Mouse (Mus musculus) cerebellum, adult 9-11 months (tissue): ENCODE results near the gene Klk1b9.
"Not testable (repeated sequence)": the region's sequence is repeated elsewhere in the genome, so short reads cannot be mapped to it uniquely, and the experiment has no call there.

Source experiments
- DNase-seq: peaks from one replicate; pipeline ENCODE4 v3.0.0; 2022

Gene Klk1b9

DNA sequence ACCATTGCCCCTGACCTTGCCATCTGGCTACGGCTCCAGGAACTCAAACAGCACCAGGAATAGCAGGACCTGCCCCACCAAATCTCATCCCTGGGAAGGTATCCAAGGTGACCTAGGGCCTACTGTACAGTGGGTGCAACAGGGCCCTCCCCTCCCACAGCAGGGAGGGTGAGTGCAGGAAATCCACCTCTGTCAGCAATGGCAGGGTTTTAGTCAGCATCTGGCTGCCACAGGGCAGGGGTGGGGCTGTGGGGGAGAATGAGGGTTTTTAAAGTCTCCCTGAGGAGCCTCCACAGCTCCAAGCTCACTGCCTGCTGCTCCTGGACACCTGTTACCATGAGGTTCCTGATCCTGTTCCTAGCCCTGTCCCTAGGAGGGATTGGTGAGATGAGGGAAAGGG lies at the start of gene Klk1b9:
TSS of gene Klk1b9 (plus strand) at position 301 of the 400 bp plus-strand sequence.
- DNase-seq = not testable (repeated sequence)

DNA sequence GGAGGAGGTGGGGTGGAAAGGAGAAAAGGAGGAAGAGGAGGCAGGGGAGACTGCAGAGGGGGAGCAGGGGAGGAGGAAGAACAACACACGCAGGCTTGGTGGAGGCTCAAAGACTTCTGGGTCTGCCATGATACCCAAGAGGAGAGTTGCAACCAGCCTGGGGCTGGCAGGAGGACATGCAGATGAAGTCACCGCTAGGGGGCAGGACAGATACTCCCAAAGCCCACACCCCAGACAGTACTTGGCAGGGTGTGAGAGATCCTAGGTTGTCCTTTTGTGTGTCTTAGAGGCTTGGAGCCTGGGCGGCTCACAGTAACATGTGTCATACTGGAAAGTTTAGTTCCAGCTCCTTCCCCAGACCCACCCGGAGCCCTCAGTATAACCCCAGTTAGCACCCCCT lies 47.3 kb upstream of the Klk1b9 start:
- DNase-seq = no peak

DNA sequence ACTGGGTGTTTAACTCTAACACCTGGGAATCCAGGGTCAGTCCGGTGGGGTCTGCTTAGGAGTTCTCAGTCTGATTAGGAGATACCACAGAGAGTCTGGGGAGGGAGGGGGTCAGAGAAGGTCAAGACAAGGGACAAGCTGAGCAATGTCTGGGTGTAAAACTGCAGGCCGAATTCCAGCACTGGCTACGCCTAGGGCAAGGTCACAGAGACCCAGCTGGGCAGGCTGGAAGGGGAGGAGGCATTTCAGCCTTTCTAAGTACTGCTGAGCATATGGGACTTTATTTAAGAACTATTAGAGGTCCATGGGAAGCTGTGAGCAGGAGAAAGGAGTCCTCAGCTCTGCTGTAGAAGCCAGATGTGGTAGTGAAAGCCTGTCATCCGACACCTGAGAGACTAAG lies 43.5 kb upstream of the Klk1b9 start:
- no peak for DNase-seq

DNA sequence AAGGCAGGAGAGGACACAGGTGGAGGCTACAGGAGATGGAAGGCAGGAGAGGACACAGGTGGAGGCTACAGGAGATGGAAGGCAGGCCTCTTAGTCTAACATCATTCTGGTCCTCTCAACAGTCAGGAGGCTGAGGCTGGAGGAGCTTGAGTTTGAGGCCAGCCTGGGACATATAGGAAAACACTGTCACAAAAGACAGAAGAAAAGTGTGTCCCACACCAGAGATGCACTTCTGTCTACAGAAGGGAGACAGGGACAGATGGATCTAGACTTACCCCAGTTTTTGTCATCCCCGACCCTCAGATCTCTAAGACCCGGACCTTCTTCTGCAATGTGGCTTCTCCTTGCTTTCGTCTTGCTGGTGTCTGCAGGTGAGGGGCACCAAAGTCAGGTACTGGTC lies 42.4 kb upstream of the Klk1b9 start, which contains the start of gene Klk15:
TSS of gene Klk15 (plus strand) at position 301 of the 400 bp plus-strand sequence.
- no peak for DNase-seq

DNA sequence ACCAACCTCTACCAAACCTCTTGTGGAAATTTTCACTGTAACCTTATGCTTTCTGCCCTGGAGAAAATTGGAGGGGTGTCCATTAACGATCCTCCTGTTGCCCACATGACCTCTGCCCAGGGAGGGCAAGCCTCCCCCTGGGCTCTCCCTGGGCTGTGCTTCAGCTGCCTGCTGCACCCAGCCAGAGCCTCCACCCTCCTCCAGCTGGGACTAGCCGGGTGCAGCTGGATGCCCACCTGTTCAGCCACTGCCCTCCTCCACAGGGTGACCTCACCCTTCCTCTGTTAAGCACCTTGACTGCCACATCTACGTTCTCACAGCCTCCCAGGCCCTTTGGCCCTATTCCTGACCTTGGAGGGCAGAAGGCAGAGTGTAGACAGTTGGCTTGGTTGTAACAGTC lies 41.1 kb upstream of the Klk1b9 start:
- no peak for DNase-seq

DNA sequence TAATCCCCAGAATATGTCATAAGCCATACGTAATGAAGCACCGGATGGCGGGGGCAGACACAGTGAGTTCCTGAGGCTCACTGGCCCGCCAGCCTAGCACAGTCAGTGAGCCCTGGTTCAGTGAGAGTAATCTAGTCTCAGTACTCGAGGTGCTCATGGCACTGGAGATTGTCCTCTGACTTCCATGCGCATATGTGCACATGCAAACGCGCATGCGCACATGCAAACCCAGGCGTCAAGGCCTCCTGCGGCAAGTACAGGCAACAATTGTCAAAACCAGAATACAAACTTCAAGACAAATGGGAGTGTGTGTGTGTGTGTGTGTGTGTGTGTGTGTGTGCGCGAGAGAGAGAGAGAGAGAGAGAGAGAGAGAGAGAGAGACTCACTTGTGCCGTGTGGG lies 39.3 kb upstream of the Klk1b9 start:
- DNase-seq = no peak

DNA sequence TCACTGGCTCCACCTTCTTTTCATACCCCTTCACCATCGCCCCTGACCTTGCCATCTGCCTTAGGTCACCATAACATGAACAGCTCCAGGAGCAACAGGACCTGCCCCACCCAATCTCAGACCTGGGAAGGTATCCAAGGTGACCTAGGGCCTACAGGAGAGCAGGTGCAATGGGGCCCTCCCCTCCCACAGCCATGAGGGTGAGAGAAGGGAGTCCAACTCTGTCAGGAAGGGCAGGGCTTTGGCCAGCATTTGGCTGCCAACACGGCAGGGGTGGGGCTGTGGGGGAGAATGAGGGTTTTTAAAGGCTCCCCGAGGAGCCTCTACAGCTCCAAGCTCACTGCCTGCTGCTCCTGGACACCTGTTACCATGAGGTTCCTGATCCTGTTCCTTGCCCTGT lies 33.6 kb upstream of the Klk1b9 start:
- DNase-seq = not testable (repeated sequence)

DNA sequence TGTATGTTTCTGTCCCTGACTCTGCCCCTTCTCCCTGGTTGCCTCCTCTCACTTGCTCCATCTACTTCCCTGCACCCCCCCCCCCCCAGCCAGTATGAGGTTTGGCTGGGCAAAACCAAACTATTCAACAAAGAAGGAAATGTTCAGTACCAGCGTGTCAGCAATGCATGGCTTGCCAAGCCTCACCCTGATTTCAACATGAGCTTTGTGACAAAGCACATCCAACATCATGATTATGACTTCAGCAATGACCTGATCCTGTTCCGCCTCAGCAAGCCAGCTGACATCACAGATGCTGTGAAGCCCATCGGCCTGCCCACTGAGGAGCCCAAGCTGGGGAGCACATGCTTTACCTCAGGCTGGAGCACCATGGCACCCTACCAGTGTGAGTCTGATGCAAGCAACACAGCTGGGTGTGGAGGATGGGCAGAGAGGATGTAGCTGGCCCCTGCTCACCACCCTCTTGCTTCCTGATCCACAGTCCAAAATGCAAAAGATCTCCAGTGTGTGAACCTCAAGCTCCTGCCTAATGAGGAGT lies 31.1 kb upstream of the Klk1b9 start:
- DNase-seq = no peak

DNA sequence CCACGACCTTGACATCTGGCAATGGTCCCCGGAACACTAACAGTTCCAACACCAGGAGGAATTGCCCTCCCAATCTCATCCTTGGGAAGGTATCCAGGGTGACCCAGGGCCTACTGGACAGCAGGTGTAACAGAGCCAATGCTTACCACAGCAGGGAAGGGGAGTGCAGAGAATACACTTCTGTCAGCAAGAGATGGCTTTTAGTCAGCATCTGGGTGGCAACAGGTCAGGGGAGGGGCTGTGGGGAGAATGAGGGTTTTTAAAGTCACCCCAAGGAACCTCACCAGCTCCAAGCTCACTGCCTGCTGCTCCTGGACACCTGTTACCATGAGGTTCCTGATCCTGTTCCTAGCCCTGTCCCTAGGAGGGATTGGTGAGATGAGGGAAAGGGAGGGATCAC lies 25.5 kb upstream of the Klk1b9 start, which contains the start of gene Klk1b8:
TSS of gene Klk1b8 (plus strand) at position 301 of the 400 bp plus-strand sequence.
- no peak for DNase-seq

DNA sequence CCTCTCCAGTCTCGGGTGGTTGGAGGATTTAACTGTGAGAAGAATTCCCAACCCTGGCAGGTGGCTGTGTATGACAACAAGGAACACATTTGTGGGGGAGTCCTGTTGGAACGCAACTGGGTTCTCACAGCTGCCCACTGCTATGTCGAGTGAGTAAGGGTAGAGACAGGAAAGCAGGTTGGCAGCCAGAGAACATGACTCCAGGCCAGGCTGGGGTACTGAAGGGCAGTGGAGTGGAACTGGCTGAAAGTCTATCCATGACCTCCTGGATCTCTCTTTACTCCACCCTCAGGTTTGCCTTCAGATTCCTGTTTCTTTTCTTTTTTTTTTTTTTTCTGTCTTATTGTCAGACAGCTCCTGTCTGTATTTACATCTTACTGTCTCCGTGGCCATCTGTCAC lies 23.2 kb upstream of the Klk1b9 start:
- no peak for DNase-seq

DNA sequence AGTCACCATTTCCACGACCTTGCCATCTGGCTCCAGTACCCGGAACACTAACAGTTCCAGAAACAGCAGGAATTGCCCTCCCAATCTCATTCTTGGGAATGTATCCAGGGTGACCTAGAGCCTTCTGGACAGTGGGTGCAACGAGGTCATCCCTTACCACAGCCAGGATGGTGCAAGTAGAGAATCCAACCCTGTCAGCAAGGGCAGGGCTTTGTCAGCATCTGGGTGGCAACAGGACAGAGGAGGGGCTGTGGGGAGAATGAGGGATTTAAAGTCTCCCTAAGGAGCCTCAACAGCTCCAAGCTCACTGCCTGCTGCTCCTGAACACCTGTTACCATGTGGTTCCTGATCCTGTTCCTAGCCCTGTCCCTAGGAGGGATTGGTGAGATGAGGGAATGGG lies 9.4 kb upstream of the Klk1b9 start, which contains the start of gene Klk1b1:
TSS of gene Klk1b1 (plus strand) at position 301 of the 400 bp plus-strand sequence.
- DNase-seq = no peak

DNA sequence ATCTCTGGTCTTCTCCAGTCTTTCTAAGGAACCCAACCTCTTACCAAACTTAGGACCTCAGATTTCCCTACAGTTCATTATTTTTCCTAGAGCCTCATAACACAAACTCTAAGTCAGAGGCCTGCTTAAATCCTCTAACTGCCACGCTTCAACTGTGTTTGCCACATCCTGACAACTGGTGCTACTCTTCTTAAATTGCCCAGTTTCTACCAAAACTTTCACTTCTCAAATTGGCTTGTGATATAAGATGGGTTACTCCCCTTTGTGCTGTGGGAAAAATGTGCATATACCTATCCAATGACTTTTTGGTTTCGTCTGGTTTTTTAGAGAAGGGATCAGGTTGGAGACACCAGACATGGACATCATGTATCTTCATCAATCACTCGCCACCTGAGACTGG lies 8.8 kb upstream of the Klk1b9 start:
- DNase-seq = no peak

DNA sequence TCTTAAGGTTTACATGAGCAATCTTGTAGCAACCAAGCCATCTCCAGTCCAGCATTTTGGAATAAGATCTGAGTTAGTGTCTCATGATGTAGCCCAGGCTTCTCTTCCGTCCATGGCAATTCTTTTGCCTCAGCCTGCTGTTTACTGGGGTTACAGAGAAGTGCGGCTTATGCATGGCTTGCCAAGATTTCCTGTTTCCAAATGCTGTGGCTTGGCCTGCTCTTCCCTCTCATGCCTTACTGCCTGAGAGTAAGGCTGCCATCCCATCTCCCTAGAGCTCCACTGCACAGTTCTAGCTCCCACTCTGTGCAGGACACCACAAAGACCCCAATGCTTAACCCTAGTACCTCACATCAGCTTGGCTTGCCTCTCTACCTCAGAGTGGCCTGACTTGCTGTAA lies 8.2 kb upstream of the Klk1b9 start:
- no peak for DNase-seq

DNA sequence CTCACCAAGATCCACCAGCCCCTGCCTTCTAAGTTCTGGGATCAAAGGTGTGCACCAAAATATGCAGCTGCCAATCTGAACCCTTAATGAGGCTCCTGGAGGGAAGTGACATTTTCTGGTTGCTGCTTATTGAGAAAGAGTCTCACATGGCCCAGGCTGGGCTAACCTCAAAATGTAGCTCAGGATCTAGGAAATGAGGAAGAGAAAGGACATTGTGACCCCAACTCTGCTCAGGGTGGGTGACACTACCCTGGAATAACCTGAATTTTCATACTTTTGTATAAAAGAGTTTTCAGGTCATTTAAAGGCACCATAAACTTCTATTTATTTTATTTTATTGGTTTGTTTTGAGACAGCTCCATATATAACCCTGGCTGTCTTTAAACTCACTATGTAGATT lies 9.8 kb downstream of the Klk1b9 start:
- DNase-seq = no peak

DNA sequence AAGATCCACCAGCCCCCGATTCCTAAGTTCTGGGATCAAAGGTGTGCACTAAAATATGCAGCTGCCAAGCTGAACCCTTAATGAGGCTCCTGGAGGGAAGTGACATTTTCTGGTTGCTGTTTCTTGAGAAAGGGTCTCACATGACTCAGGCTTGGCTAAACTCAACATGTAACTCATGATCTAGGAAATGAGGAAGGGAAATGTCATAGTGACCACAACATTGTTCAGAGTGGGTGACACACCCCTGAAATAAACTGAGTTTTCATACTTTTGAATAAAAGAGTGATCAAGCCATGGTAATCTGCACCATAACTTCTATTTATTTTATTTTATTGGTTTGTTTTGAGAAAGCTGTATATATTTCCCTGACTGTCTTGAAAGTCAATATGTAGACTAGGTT lies 19.0 kb downstream of the Klk1b9 start:
- not testable (repeated sequence) for DNase-seq

DNA sequence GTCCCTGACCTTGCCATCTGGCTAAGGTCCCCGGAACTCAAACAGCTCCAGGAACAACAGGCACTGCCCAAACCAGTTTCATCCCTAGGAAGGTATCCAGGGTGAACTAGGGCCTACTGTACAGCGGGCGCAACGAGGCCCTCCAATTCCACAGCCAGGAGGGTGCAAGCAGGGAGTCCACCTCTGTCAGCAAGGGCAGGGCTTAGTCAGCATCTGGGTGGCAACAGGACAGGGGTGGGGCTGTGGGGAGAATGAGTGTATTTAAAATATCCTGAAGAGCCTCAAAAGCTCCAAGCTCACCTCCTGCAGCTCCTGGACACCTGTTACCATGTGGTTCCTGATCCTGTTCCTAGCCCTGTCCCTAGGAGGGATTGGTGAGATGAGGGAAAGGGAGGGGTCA lies 19.7 kb downstream of the Klk1b9 start, which contains the start of gene Klk1b11:
TSS of gene Klk1b11 (plus strand) at position 301 of the 400 bp plus-strand sequence.
- not testable (repeated sequence) for DNase-seq

DNA sequence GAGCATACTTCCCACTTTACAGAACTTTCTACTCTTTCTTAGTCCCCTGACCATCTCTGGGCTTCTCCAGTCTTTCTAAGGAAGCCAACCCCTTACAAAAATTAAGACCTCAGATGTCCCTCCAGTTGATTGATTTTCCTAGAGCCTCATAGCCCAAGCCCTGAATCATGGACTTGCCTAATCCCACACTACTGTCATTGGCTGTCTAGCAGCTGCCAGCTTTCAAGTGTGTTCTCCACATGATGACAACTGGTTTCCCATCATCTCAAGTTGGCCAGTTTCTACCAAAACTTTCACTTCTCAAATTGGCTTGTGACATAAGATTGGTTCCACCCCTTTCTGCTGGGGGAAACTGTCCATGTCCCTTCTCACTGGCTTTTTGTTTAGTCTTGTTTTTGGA lies 29.0 kb downstream of the Klk1b9 start:
- DNase-seq = no peak

DNA sequence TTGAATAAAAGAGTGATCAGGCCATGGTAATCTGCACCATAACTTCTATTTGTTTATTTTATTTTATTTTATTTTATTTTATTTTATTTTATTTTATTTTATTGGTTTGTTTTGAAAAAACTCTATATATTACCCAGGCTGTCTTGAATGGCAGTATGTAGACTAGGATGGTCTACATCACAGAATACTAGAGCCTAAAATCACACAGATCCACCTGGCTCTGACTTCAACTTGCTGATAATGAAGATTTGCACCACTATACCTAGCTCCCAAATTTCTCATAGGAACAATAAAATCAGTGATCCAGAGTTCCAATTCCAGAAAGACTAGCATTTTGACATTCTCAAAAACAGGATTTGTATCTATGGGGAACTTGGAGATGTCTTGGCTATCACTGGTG lies 36.0 kb downstream of the Klk1b9 start, which contains the start of gene Klk1b26:
TSS of gene Klk1b26 (plus strand) at position 301 of the 400 bp plus-strand sequence.
- not testable (repeated sequence) for DNase-seq

DNA sequence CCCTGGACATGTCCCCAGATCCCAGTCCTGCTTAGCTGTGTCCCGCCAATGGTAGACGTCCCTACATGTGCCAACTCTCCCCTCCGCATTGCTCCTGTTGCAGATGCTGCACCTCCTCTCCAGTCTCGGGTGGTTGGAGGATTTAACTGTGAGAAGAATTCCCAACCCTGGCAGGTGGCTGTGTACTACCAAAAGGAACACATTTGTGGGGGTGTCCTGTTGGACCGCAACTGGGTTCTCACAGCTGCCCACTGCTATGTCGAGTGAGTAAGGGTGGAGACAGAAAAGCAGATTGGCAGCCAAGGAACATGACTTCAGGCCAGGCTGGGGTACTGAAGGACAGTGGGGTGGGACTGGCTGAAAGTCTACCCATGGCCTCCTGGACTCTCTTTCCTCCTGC lies 38.8 kb downstream of the Klk1b9 start:
- DNase-seq = not testable (repeated sequence)

DNA sequence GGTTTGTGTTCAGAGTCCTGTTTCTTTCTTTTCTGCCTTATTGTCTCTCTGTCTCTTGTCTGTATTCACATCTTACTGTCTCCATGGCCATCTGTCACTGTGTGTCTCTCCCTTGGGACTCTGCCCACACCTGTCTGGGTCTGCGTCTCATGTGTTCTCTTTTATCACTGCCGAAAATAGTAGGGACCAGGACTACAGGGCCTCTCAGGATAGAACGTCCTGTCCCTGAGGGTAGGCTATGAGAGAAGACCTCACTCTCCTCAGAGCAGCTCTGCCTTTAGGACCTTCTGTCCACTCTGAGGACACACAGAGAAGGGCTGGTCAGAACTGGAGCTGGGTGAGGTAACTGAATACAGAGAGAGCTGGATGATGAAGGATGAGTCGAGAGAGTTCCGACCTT lies 39.2 kb downstream of the Klk1b9 start:
- no peak for DNase-seq
